Mouse (Mus musculus) testis, adult 2 months (tissue): Measurements from ENCODE around the gene Gpatch2l. TPM values are rescaled to one million over a fixed set of nuclear protein-coding genes. Genes with fewer than 3 reads are reported as not detected.

ENCODE experiments used
- H3K27ac ChIP-seq: fragments of 200-500 bp; 2 replicates; pipeline ENCODE4 v1.5.1; 2012; ENCODE audit warnings: low read depth, low read length; ENCODE audit not compliant: control insufficient read depth, insufficient read depth
- H3K27me3 ChIP-seq: fragments of 200-500 bp; 2 replicates; pipeline ENCODE4 v1.6.1; 2012; ENCODE audit warnings: mild to moderate bottlenecking, low read length, moderate library complexity; ENCODE audit not compliant: control insufficient read depth, insufficient read depth
- H3K36me3 ChIP-seq: fragments of 200-500 bp; 2 replicates; pipeline ENCODE4 v1.6.1; 2012; ENCODE audit warnings: mild to moderate bottlenecking, low read length; ENCODE audit not compliant: control insufficient read depth, insufficient read depth
- H3K4me1 ChIP-seq: fragments of 200-500 bp; 2 replicates; pipeline ENCODE4 v1.6.1; 2012; ENCODE audit warnings: low read length; ENCODE audit not compliant: control insufficient read depth, insufficient read depth
- H3K4me3 ChIP-seq: fragments of 200-500 bp; 2 replicates; pipeline ENCODE4 v1.5.1; 2012; ENCODE audit warnings: low read depth, mild to moderate bottlenecking, low read length, moderate library complexity, mixed read lengths; ENCODE audit not compliant: control insufficient read depth
- CTCF ChIP-seq: fragments of 200-500 bp; IDR thresholded peaks from 2 replicates; pipeline ENCODE4 v1.5.1; 2012; ENCODE audit warnings: low read depth, mild to moderate bottlenecking, inconsistent platforms, low read length, moderate library complexity; ENCODE audit not compliant: control insufficient read depth, insufficient read depth, insufficient replicate concordance
- POLR2A ChIP-seq: fragments of 200-500 bp; IDR thresholded peaks from 2 replicates; pipeline ENCODE4 v1.6.1; 2012; ENCODE audit warnings: low read depth, mild to moderate bottlenecking, inconsistent platforms, low read length, moderate library complexity; ENCODE audit not compliant: control insufficient read depth
- polyA plus RNA-seq: library from polyadenylated mRNA; depleted of rRNA; stranded (reverse); fragments of >200 nt; gene quantifications from 2 replicates; pipeline ENCODE4 v1.2.3, GENCODE M21; 2012

Gene Gpatch2l
- polyA plus RNA-seq, 1 experiment: 14.5 TPM

DNA sequence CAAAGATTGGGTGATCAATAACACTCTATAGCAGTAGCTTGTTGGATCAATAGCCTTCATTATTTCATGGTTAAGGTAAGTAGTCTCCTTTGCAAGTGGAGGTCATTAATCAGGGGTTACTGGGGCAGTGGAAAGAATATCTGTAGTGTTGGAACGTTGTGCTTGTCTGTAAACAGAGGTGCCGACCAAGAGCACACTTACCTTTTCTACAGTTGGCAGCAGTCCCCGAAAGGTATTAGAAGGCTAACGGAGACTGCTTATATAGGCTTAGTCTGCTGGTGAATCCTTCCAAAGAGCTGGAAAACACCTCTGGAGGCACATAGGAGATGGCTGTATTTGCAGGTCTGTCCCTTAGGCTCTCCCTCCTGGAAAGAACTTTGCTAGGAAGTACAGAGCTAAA lies 8.5 kb downstream of the Gpatch2l start:
- no peaks in the 10 kb centered on the region for H3K4me1 ChIP-seq
- no peak overlapping the region for H3K27ac ChIP-seq
- no peaks in the 10 kb centered on the region for H3K27me3 ChIP-seq
- no peak overlapping the region for H3K4me3 ChIP-seq
- H3K36me3 ChIP-seq: no peaks in the 10 kb centered on the region
- TF ChIP-seq CTCF (no peak), POLR2A (no peak)

DNA sequence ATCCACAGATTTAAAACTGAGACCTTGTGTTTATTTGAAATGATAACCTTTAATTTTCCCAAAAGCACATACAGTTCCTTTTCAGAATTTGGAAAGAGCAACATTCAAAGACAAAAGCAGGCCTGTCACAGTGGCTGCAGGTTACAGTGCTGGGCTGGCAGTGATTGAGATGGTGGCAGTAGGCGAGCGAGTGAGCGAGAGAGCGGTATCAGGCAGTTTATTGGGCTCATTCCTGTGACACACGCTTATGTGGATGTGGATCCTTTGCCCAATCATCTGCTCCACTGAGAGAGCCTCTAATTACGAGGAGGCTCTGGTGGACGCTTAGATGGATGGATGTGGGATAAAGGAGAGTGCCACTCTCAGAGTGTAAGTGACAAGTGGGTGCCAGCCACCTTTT lies 13.3 kb downstream of the Gpatch2l start:
- TF ChIP-seq POLR2A (no peak), CTCF (no peak)
- Histone ChIP-seq H3K27me3 (no peaks in the 10 kb centered on the region), H3K4me3 (no peak overlapping the region), H3K4me1 (no peaks in the 10 kb centered on the region), H3K27ac (no peak overlapping the region), H3K36me3 (no peaks in the 10 kb centered on the region; the same call in none of the 2 replicates)

DNA sequence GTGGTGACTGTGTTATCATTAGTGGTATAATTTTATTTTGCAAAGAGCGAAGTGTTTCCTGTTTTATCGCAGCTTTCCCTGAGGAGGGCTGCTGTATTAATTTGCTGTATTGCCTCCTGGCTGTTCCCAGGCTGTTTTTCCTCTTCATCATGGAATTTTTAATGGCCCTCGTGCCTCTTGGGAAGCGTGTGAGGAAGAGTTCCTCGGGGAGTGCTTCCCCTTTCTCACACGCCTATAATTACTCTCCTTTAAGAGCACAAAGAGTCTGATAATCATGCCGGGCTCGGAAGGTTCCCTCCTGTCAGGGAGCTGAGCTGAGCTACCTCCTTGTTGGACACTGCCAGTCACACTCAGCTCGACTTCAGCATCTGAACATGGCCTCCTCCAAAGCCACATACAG lies 30.0 kb downstream of the Gpatch2l start:
- H3K36me3 ChIP-seq: peaks cover 1% of the 10 kb centered on the region

DNA sequence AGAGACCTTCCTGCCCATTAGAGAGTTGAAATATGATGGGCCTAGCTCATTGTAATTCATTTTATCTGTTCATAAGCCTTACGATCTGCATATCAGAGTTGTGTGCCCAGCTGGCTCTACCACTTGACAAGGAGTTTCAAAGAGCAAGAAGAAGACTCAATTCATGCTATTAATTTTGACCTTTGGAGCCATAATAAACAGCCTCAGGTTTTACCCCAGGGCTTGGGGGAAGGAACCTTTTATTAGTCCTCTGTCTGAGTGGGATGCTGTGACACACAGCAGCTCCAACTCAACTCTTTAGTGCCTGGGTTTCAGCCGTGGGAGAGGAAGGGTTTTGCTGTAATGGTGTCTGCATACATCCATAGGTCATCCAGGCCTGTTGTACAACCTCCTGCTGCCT lies 32.6 kb downstream of the Gpatch2l start:
- Histone ChIP-seq H3K36me3 (peaks cover 1% of the 10 kb centered on the region), H3K4me3 (no peak overlapping the region), H3K27ac (no peak overlapping the region), H3K4me1 (no peaks in the 10 kb centered on the region), H3K27me3 (no peaks in the 10 kb centered on the region)
- TF ChIP-seq CTCF (no peak), POLR2A (no peak)

More for the DNA sequence above, 30.0 kb downstream of the Gpatch2l start:
- H3K4me1 ChIP-seq: no peaks in the 10 kb centered on the region
- TF ChIP-seq CTCF (no peak), POLR2A (no peak)
- H3K4me3 ChIP-seq: no peak overlapping the region
- no peaks in the 10 kb centered on the region for H3K27me3 ChIP-seq
- H3K27ac ChIP-seq: no peak overlapping the region

DNA sequence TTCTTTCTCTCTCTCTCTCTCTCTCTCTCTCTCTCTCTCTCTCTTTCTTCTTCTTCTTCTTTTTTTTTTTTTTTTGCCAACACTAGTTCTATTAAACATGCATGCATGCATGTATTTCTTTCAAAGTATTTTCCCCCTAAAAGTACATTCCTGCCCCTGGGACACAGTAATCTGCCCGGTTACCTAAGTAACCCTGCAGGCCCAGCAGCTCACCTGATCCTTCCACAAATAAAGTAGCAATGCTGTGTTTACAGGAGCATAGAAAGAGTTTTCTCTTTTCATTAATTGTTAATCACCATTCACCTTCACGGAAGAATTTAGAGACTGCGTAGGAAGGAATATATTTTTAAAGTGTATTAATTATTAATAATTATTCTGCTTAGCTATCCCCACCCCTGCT lies 34.1 kb downstream of the Gpatch2l start:
- Histone ChIP-seq H3K27me3 (no peaks in the 10 kb centered on the region), H3K36me3 (no peaks in the 10 kb centered on the region; the same call in none of the 2 replicates), H3K27ac (no peak overlapping the region), H3K4me3 (no peak overlapping the region), H3K4me1 (no peaks in the 10 kb centered on the region)
- no peak for TF ChIP-seq CTCF
- TF ChIP-seq POLR2A: no peak

DNA sequence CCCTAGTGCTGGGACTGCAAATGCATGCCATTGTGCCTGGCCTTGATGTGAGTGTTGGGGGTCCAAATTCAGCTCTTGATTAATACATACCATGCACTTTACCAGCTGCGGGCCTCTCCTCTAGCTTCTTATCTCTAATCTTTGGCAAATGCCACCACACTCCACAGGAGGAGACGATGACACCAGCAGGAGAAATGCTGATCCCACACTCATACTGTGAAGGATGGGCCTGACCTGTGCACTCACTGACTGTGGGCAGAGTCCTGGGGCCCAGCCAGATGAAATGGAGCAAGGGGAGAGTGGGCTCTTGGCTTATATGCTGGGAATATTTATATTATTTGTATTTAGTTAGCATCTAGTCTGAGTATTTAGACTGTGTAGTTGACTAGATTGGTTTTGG lies 34.8 kb downstream of the Gpatch2l start:
- H3K27me3 ChIP-seq: no peaks in the 10 kb centered on the region
- H3K4me3 ChIP-seq: no peak overlapping the region
- no peaks in the 10 kb centered on the region for H3K4me1 ChIP-seq
- TF ChIP-seq CTCF: no peak
- H3K27ac ChIP-seq: no peak overlapping the region
- H3K36me3 ChIP-seq: no peaks in the 10 kb centered on the region; the same call in 1 of the 2 replicates

DNA sequence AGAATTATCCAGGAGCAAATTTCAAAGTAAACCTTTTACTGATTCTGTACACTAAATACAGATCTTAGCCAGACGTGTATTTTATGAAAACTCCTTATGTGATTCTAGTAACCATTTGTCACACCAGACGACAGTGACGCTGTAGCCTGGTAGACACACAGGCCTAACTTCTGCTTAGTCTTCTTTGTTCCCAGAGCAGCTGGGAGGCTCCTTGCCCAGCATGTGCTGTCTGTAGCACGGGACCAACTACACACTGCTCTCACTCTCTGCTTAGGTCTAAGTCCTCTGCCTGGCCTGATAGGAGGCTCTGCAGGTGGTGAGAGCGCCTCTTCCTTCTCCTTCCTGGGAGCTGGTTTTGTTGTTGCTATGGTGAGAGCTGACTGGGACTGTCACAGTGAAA lies 35.2 kb downstream of the Gpatch2l start:
- no peak for TF ChIP-seq CTCF
- no peak for TF ChIP-seq POLR2A
- Histone ChIP-seq H3K27ac (no peak overlapping the region), H3K4me3 (no peak overlapping the region), H3K36me3 (no peaks in the 10 kb centered on the region; the same call in 1 of the 2 replicates), H3K4me1 (no peaks in the 10 kb centered on the region), H3K27me3 (no peaks in the 10 kb centered on the region)

DNA sequence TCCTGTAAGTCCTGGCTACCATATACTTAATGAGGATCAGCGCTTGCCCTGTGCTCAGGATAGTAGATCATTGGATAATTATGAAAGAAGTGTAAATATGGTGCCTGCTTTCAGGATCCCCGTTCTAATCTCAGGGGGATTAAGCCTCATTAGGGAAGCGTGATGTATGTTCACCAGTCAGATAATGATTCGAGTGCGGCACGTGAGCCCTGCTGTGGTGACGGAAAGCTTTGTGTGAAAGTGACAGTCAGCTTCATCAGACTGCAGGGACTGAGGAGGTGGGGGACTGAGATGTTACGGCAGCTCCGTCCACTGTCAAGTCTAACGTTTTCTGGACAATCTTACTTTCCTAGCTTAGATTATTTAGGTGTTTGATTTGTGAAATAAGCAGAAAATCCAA lies 38.3 kb downstream of the Gpatch2l start:
- H3K4me1 ChIP-seq: no peaks in the 10 kb centered on the region
- no peak overlapping the region for H3K4me3 ChIP-seq
- TF ChIP-seq CTCF: no peak
- no peak for TF ChIP-seq POLR2A
- H3K36me3 ChIP-seq: peaks cover 2% of the 10 kb centered on the region
- no peak overlapping the region for H3K27ac ChIP-seq
- H3K27me3 ChIP-seq: no peaks in the 10 kb centered on the region
